Mouse (Mus musculus) embryonic facial prominence, embryonic 13.5 days (tissue): ENCODE measurements around the gene Nav2. TPM values are rescaled to one million over a fixed set of nuclear protein-coding genes. Genes with fewer than 3 reads are reported as not detected.

ENCODE experiments used
- ATAC-seq: fragments of 200-750 bp; cut with Nextera tagmentation; 2 replicates; pipeline ENCODE4 v1.8.0; 2017; ENCODE audit warnings: low read depth; ENCODE audit not compliant: insufficient number of reproducible peaks, insufficient read depth, low FRiP score, low TSS enrichment
- H3K27ac ChIP-seq: fragments of 300-500 bp; sonication (generic); 2 replicates; pipeline ENCODE4 v1.5.1; 2015; ENCODE audit warnings: moderate library complexity, mild to moderate bottlenecking, inconsistent platforms
- H3K27me3 ChIP-seq: fragments of 300-500 bp; sonication (generic); 2 replicates; pipeline ENCODE4 v1.6.1; 2015; ENCODE audit warnings: mild to moderate bottlenecking, inconsistent platforms
- H3K36me3 ChIP-seq: fragments of 300-500 bp; sonication (generic); 2 replicates; pipeline ENCODE4 v1.6.1; 2015; ENCODE audit warnings: mild to moderate bottlenecking, inconsistent platforms
- H3K4me1 ChIP-seq: fragments of 300-500 bp; sonication (generic); 2 replicates; pipeline ENCODE4 v1.6.1; 2015; ENCODE audit warnings: inconsistent platforms
- H3K4me2 ChIP-seq: fragments of 300-500 bp; sonication (generic); 2 replicates; pipeline ENCODE4 v1.6.1; 2015; ENCODE audit warnings: moderate library complexity, mild to moderate bottlenecking, inconsistent platforms
- H3K4me3 ChIP-seq: fragments of 300-500 bp; sonication (generic); 2 replicates; pipeline ENCODE4 v1.5.1; 2015; ENCODE audit warnings: mild to moderate bottlenecking, inconsistent platforms
- H3K9ac ChIP-seq: fragments of 300-500 bp; sonication (generic); 2 replicates; pipeline ENCODE4 v1.6.1; 2015; ENCODE audit warnings: mild to moderate bottlenecking, inconsistent platforms
- H3K9me3 ChIP-seq: fragments of 300-500 bp; sonication (generic); 2 replicates; pipeline ENCODE4 v1.6.1; 2016; ENCODE audit warnings: inconsistent platforms
- WGBS: fragments of 180-500 bp; shearing (Covaris S2); methylation state at CpG from one replicate; pipeline ENCODE4 v1.1.7; 2015; ENCODE audit warnings: mixed read lengths; 5-methylcytosine and 5-hydroxymethylcytosine counted together
- polyA plus RNA-seq: library from polyadenylated mRNA; unstranded; fragments of >200 nt; fragmentation: Nextera tagmentation; extraction: Ambion mirVana; gene quantifications from 2 replicates; pipeline ENCODE4 v1.2.1, GENCODE M21; 2015

The Nav2 gene
- polyA plus RNA-seq, 1 experiment from 2014 or later = 22.1 TPM

- 78% methylated on average over 5 of the region's 5 CpGs for WGBS
- H3K9ac ChIP-seq = no peak overlapping the region
- no peaks in the 10 kb centered on the region for H3K9me3 ChIP-seq
- peaks cover 21% of the 10 kb centered on the region for H3K27me3 ChIP-seq
- H3K27ac ChIP-seq = no peak overlapping the region
- no peak for ATAC-seq
- no peaks in the 10 kb centered on the region for H3K36me3 ChIP-seq
- H3K4me1 ChIP-seq = peaks cover 18% of the 10 kb centered on the region
- no peak overlapping the region for H3K4me2 ChIP-seq
- no peak overlapping the region for H3K4me3 ChIP-seq
Observed at GRCm38 (mm10) chr7:49087154-49087553, 178.6 kb downstream of the Nav2 start.

- no peaks in the 10 kb centered on the region for H3K9me3 ChIP-seq
- no peak overlapping the region for H3K27ac ChIP-seq
- H3K36me3 ChIP-seq = no peaks in the 10 kb centered on the region
- no peak for ATAC-seq
- peaks cover 21% of the 10 kb centered on the region for H3K27me3 ChIP-seq
- peaks cover 7% of the 10 kb centered on the region for H3K4me1 ChIP-seq
- no peak overlapping the region for H3K4me2 ChIP-seq
- WGBS = 69% methylated on average over 15 of the region's 15 CpGs
- no peak overlapping the region for H3K9ac ChIP-seq
- no peak overlapping the region for H3K4me3 ChIP-seq
Observed at GRCm38 (mm10) chr7:49088198-49088912, 179.8 kb downstream of the Nav2 start.

- peaks cover 21% of the 10 kb centered on the region for H3K27me3 ChIP-seq
- no peak for ATAC-seq
- H3K4me1 ChIP-seq = no peaks in the 10 kb centered on the region
- no peaks in the 10 kb centered on the region for H3K36me3 ChIP-seq
- no peak overlapping the region for H3K27ac ChIP-seq
- WGBS = 44% methylated on average over 5 of the region's 5 CpGs
- H3K9ac ChIP-seq = no peak overlapping the region
- no peak overlapping the region for H3K4me2 ChIP-seq
- H3K9me3 ChIP-seq = no peaks in the 10 kb centered on the region
- no peak overlapping the region for H3K4me3 ChIP-seq
Observed at GRCm38 (mm10) chr7:49091371-49091770, 182.9 kb downstream of the Nav2 start.

- no peak overlapping the region for H3K4me3 ChIP-seq
- ATAC-seq = no peak
- H3K27me3 ChIP-seq = peaks cover 21% of the 10 kb centered on the region
- 56% methylated on average over 5 of the region's 5 CpGs for WGBS
- H3K9me3 ChIP-seq = no peaks in the 10 kb centered on the region
- H3K4me1 ChIP-seq = no peaks in the 10 kb centered on the region
- H3K36me3 ChIP-seq = no peaks in the 10 kb centered on the region
- H3K4me2 ChIP-seq = no peak overlapping the region
- H3K27ac ChIP-seq = no peak overlapping the region
- H3K9ac ChIP-seq = no peak overlapping the region
Observed at GRCm38 (mm10) chr7:49091921-49092320, 183.4 kb downstream of the Nav2 start.

GRCm38 (mm10) chr7:49093596-49093995 is 185.1 kb downstream of the Nav2 start:
- no peaks in the 10 kb centered on the region for H3K4me1 ChIP-seq
- no peak overlapping the region for H3K4me2 ChIP-seq
- ATAC-seq = no peak
- H3K9me3 ChIP-seq = no peaks in the 10 kb centered on the region
- WGBS = 81% methylated on average over 6 of the region's 6 CpGs
- no peaks in the 10 kb centered on the region for H3K36me3 ChIP-seq
- H3K27me3 ChIP-seq = peaks cover 14% of the 10 kb centered on the region
- no peak overlapping the region for H3K4me3 ChIP-seq
- no peak overlapping the region for H3K27ac ChIP-seq
- no peak overlapping the region for H3K9ac ChIP-seq

GRCm38 (mm10) chr7:49094531-49094930 is 186.0 kb downstream of the Nav2 start:
- Histone ChIP-seq H3K9ac (no peak overlapping the region), H3K4me3 (no peak overlapping the region), H3K36me3 (no peaks in the 10 kb centered on the region), H3K4me2 (no peak overlapping the region), H3K4me1 (no peaks in the 10 kb centered on the region), H3K9me3 (no peaks in the 10 kb centered on the region), H3K27me3 (peaks cover 13% of the 10 kb centered on the region), H3K27ac (no peak overlapping the region)
- 96% methylated on average over 3 of the region's 3 CpGs for WGBS
- no peak for ATAC-seq

- no peak for ATAC-seq
Observed at GRCm38 (mm10) chr7:49101291-49101690, 192.8 kb downstream of the Nav2 start.

GRCm38 (mm10) chr7:49102223-49102622 is 193.7 kb downstream of the Nav2 start:
- WGBS = 82% methylated on average over 3 of the region's 3 CpGs

More at GRCm38 (mm10) chr7:49101291-49101690, 192.8 kb downstream of the Nav2 start:
- Histone ChIP-seq H3K27ac (no peak overlapping the region), H3K4me2 (no peak overlapping the region), H3K9me3 (no peaks in the 10 kb centered on the region), H3K4me3 (no peak overlapping the region), H3K27me3 (no peaks in the 10 kb centered on the region), H3K4me1 (no peaks in the 10 kb centered on the region), H3K9ac (no peak overlapping the region), H3K36me3 (no peaks in the 10 kb centered on the region)
- WGBS = 88% methylated on average over 1 of the region's 1 CpGs

GRCm38 (mm10) chr7:49104376-49104775 is 195.9 kb downstream of the Nav2 start:
- H3K4me1 ChIP-seq = no peaks in the 10 kb centered on the region
- no peak for ATAC-seq
- H3K27me3 ChIP-seq = no peaks in the 10 kb centered on the region; the same call in 1 of the 2 replicates
- no peak overlapping the region for H3K4me2 ChIP-seq
- no peak overlapping the region for H3K4me3 ChIP-seq
- no peaks in the 10 kb centered on the region for H3K36me3 ChIP-seq
- no peak overlapping the region for H3K27ac ChIP-seq
- WGBS = 43% methylated on average over 8 of the region's 8 CpGs
- no peaks in the 10 kb centered on the region for H3K9me3 ChIP-seq
- H3K9ac ChIP-seq = no peak overlapping the region

More at GRCm38 (mm10) chr7:49102223-49102622, 193.7 kb downstream of the Nav2 start:
- no peak overlapping the region for H3K4me3 ChIP-seq
- no peak for ATAC-seq
- no peaks in the 10 kb centered on the region for H3K27me3 ChIP-seq
- H3K4me2 ChIP-seq = no peak overlapping the region
- no peaks in the 10 kb centered on the region for H3K4me1 ChIP-seq
- no peak overlapping the region for H3K27ac ChIP-seq
- H3K9me3 ChIP-seq = no peaks in the 10 kb centered on the region
- no peak overlapping the region for H3K9ac ChIP-seq
- no peaks in the 10 kb centered on the region for H3K36me3 ChIP-seq

- H3K4me2 ChIP-seq = no peak overlapping the region
- H3K9ac ChIP-seq = no peak overlapping the region
- no peak overlapping the region for H3K27ac ChIP-seq
- H3K36me3 ChIP-seq = no peaks in the 10 kb centered on the region
- ATAC-seq = no peak
- H3K27me3 ChIP-seq = no peaks in the 10 kb centered on the region; the same call in 1 of the 2 replicates
- H3K9me3 ChIP-seq = no peaks in the 10 kb centered on the region
- no peak overlapping the region for H3K4me3 ChIP-seq
- 74% methylated on average over 1 of the region's 1 CpGs for WGBS
- H3K4me1 ChIP-seq = no peaks in the 10 kb centered on the region
Observed at GRCm38 (mm10) chr7:49104793-49105192, 196.3 kb downstream of the Nav2 start.

- no peak for ATAC-seq
- Histone ChIP-seq H3K4me2 (no peak overlapping the region), H3K27ac (no peak overlapping the region)
Observed at GRCm38 (mm10) chr7:49105501-49105900, 197.0 kb downstream of the Nav2 start.

GRCm38 (mm10) chr7:49108076-49108475 is 199.6 kb downstream of the Nav2 start:
- no peak for ATAC-seq
- Histone ChIP-seq H3K27ac (no peak overlapping the region), H3K4me1 (no peaks in the 10 kb centered on the region), H3K36me3 (no peaks in the 10 kb centered on the region), H3K27me3 (no peaks in the 10 kb centered on the region; the same call in 1 of the 2 replicates), H3K9ac (no peak overlapping the region), H3K4me2 (no peak overlapping the region), H3K4me3 (no peak overlapping the region), H3K9me3 (no peaks in the 10 kb centered on the region)
- 80% methylated on average over 5 of the region's 5 CpGs for WGBS

More at GRCm38 (mm10) chr7:49105501-49105900, 197.0 kb downstream of the Nav2 start:
- Histone ChIP-seq H3K4me1 (no peaks in the 10 kb centered on the region), H3K9me3 (no peaks in the 10 kb centered on the region), H3K9ac (no peak overlapping the region), H3K36me3 (no peaks in the 10 kb centered on the region), H3K27me3 (no peaks in the 10 kb centered on the region; the same call in 1 of the 2 replicates), H3K4me3 (no peak overlapping the region)
- 63% methylated on average over 2 of the region's 2 CpGs for WGBS
